Mouse (Mus musculus) testis, adult 2 months (tissue): ENCODE measurements at regions not wholly inside any gene's neighbourhood (a gene's known extent, or its start where the extent isn't known, plus 50 kb on each side); places are given as distances from the start of the nearest gene placed in this dataset.

ENCODE experiments used
- CTCF ChIP-seq: fragments of 200-500 bp; IDR thresholded peaks from 2 replicates; pipeline ENCODE4 v1.5.1; 2012; ENCODE audit warnings: low read depth, mild to moderate bottlenecking, inconsistent platforms, low read length, moderate library complexity; ENCODE audit not compliant: control insufficient read depth, insufficient read depth, insufficient replicate concordance
- POLR2A ChIP-seq: fragments of 200-500 bp; IDR thresholded peaks from 2 replicates; pipeline ENCODE4 v1.6.1; 2012; ENCODE audit warnings: low read depth, mild to moderate bottlenecking, inconsistent platforms, low read length, moderate library complexity; ENCODE audit not compliant: control insufficient read depth

- no peak for TF ChIP-seq CTCF
- TF ChIP-seq POLR2A = no peak
These were observed 486.9 kb upstream of the Stxbp6 start for GRCm38 (mm10) chr12:45561362-45561761.
